Comparison of ENCODE assay signal across 23 mouse cellular contexts in the genomic region with DNA sequence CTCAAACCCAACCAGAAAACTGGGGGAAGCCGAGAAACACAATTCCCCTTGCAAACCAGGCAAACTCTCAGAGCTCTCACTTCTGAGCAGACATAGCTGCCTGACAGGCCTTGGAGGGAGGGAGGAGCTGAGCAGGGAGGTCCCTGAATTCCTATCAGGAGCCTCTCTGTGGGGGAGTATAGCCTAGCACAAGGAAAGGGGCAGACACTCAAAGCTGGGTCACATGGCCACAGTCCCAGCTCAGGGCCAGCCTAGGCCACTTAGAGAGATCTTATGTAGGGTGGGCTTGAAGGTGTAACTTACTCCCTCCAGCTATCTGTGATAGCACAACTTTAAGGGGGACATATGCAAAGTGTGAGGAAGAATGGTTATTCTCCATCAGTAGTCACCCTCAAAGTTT. TPM values are rescaled to one million over a fixed set of nuclear protein-coding genes. Genes with fewer than 3 reads are reported as not detected.
DNase-seq lines count a peak whose midpoint lies in the region; ATAC-seq lines count a peak whose summit lies in the region.
"Had no signal": no experiment of that assay in that cellular context is flagged by ENCODE, and none has a peak within 500 bp of the region (broad histone marks: within the 10 kb centered on the region; RNA-seq: fewer than 3 reads in every experiment).

No protein-coding gene starts in this region.

- no peaks in the 10 kb centered on the region for H3K4me1 ChIP-seq in kidney, embryonic 16.5 days (ENCODE audit: insufficient read depth, low read length)
- H3K4me1 ChIP-seq: liver, embryonic 12.5 days; lung, embryonic 15.5 days had no signal

- no peaks in the 10 kb centered on the region for H3K27me3 ChIP-seq in kidney, embryonic 16.5 days (ENCODE audit: insufficient read depth, low read length)
- H3K27me3 ChIP-seq: CH12.LX; liver, embryonic 12.5 days; lung, embryonic 15.5 days had no signal

- no peak overlapping the region for H3K27ac ChIP-seq in kidney, embryonic 16.5 days (ENCODE audit: low read length)
- H3K27ac ChIP-seq: liver, embryonic 12.5 days; lung, embryonic 15.5 days had no signal

- H3K9ac ChIP-seq in kidney, embryonic 16.5 days (replicated peaks; ENCODE audit: low read length), result no peak overlapping the region
- H3K9ac ChIP-seq: liver, embryonic 12.5 days; lung, embryonic 15.5 days had no signal

- peak; percentile 72 for ATAC-seq in kidney, embryonic 16.5 days (ENCODE audit: low FRiP score, low TSS enrichment)
- ATAC-seq: forebrain, embryonic 14.5 days; liver, embryonic 12.5 days had no signal

- no peaks in the 10 kb centered on the region for H3K9me3 ChIP-seq in kidney, embryonic 16.5 days (ENCODE audit: low read length)
- H3K9me3 ChIP-seq: liver, embryonic 12.5 days; lung, embryonic 15.5 days had no signal

- WGBS in kidney, embryonic 16.5 days, result 33% methylated on average over 1 of the region's 1 CpGs

- intact Hi-C loops in heart, postnatal 25 days (cut with DNase I), result no loop called here

- H3K4me3 ChIP-seq in kidney, embryonic 16.5 days (ENCODE audit: low read length), result no peak overlapping the region
- H3K4me3 ChIP-seq: erythroblast, embryonic 14.5 days; liver, embryonic 12.5 days; lung, embryonic 15.5 days had no signal

- no peaks in the 10 kb centered on the region; the same call in 1 of the 2 replicates for H3K36me3 ChIP-seq in kidney, embryonic 16.5 days (ENCODE audit: insufficient read depth, low read length)
- H3K36me3 ChIP-seq: lung, embryonic 15.5 days had no signal

- peak; percentile 64 for DNase-seq in heart, adult 11 months
- DNase-seq in heart, postnatal 25 days (ENCODE audit: low spot score), result no peak
- DNase-seq in kidney, postnatal 10 days, result no peak
- peak; percentile 17 for DNase-seq in retina, embryonic 14.5 days (ENCODE audit: low spot score)
- no peak for DNase-seq in retina, postnatal 1 day
- DNase-seq in adrenal gland, adult 2 months, result no peak
- DNase-seq in cerebellum, adult 8-10 months, result no peak
- DNase-seq: adrenal gland, postnatal 36 days; cerebellum, adult 2 months; gastrocnemius, postnatal 25 days; heart, postnatal 4 days; kidney, adult 2 months; thymus, postnatal 4 days had no signal

- H3K4me2 ChIP-seq in kidney, embryonic 16.5 days (replicated peaks; ENCODE audit: low read depth, low read length), result no peak overlapping the region
- H3K4me2 ChIP-seq: heart, embryonic 11.5 days; liver, embryonic 12.5 days; lung, embryonic 15.5 days had no signal

RNA-seq across cellular contexts. Expression of gene Gata3, which starts 46.1 kb away (rescaled TPM):
- 1 to 10 TPM; 1.1 to 1.7 TPM for total RNA-seq in heart, postnatal 25 days (2021)
- 103 and 117 TPM in 2 replicates for polyA plus RNA-seq in kidney, embryonic 16.5 days (2015; fragmentation: Nextera tagmentation; extraction: Ambion mirVana)
- 10 to 100 TPM; 12.7 to 26.1 TPM for total RNA-seq in adrenal gland, adult 2 months (2021)
- 15.9 and 18.6 TPM in 2 replicates for polyA plus RNA-seq in adrenal gland, adult 2 months (2012; rRNA removed)
- total RNA-seq: layer of hippocampus, adult 18-20 months had no signal

RNA-seq across cellular contexts. Expression of gene 9230102O04Rik, which starts 46.6 kb away (rescaled TPM):
- total RNA-seq in heart, postnatal 25 days (2021), result not detected
- polyA plus RNA-seq in kidney, embryonic 16.5 days (2015; fragmentation: Nextera tagmentation; extraction: Ambion mirVana), result 6.7 and 7.2 TPM in 2 replicates
- not detected for total RNA-seq in adrenal gland, adult 2 months (2021)
- not detected in 2 replicates for polyA plus RNA-seq in adrenal gland, adult 2 months (2012; rRNA removed)
- total RNA-seq: adrenal gland, postnatal 36 days; common myeloid progenitor, adult 5-6 weeks; gastrocnemius, postnatal 25 days; heart, postnatal 4 days; layer of hippocampus, adult 18-20 months had no signal
- polyA plus RNA-seq: cerebellum, adult 2 months; erythroblast, embryonic 14.5 days; liver, embryonic 12.5 days; lung, embryonic 15.5 days had no signal

RNA-seq across cellular contexts. Expression of gene 4930412O13Rik, which starts 54.9 kb away (rescaled TPM):
- total RNA-seq in heart, postnatal 25 days (2021), result not detected
- polyA plus RNA-seq in kidney, embryonic 16.5 days (2015; fragmentation: Nextera tagmentation; extraction: Ambion mirVana), result 2.8 and 3.2 TPM in 2 replicates
- total RNA-seq in adrenal gland, adult 2 months (2021), result 1 to 10 TPM in 1 of 2 experiments, under 1 TPM in 1; 0.59 to 1.0 TPM
- 0.11 and 0.22 TPM in 2 replicates for polyA plus RNA-seq in adrenal gland, adult 2 months (2012; rRNA removed)
- total RNA-seq: CH12.LX; common myeloid progenitor, adult 5-6 weeks; gastrocnemius, postnatal 25 days; heart, postnatal 4 days; layer of hippocampus, adult 18-20 months had no signal
- polyA plus RNA-seq: cerebellum, adult 2 months; erythroblast, embryonic 14.5 days; forebrain, embryonic 14.5 days; heart, embryonic 11.5 days; liver, embryonic 12.5 days; lung, embryonic 15.5 days; neural tube, embryonic 14.5 days had no signal

Comparison
In these comparisons a context has a peak if more than half of its experiments do, and no peak if none do; other contexts are left out.
1. DNase-seq: peak in heart, adult 11 months (single experiment) and retina, embryonic 14.5 days (single experiment); none in heart, postnatal 25 days (single experiment), kidney, postnatal 10 days (single experiment), retina, postnatal 1 day (single experiment), adrenal gland, adult 2 months (single experiment) and cerebellum, adult 8-10 months (single experiment).
2. RNA of gene Gata3, which starts 46.1 kb away (total RNA-seq): 12.7 to 26.1 TPM in adrenal gland, adult 2 months; 1.1 to 1.7 TPM in heart, postnatal 25 days; every median in the first group is over 4 times any median in the second.